Mouse (Mus musculus) kidney, postnatal 0 days (tissue): Measurements from ENCODE around the gene Hs3st4. TPM values are rescaled to one million over a fixed set of nuclear protein-coding genes. Genes with fewer than 3 reads are reported as not detected.

ENCODE experiments used
- ATAC-seq: fragments of 200-750 bp; cut with Nextera tagmentation; replicated peaks from 2 replicates; pipeline ENCODE4 v1.8.0; 2017; ENCODE audit warnings: low read depth, moderate number of reproducible peaks, moderate TSS enrichment, moderate library complexity; ENCODE audit not compliant: low FRiP score
- DNase-seq: peaks from one replicate; pipeline ENCODE4 v3.0.0-alpha.2; 2016; ENCODE audit warnings: low spot score
- H3K27ac ChIP-seq: fragments of 300-500 bp; sonication (generic); 2 replicates; pipeline ENCODE4 v1.5.1; 2014; ENCODE audit warnings: mild to moderate bottlenecking
- H3K27me3 ChIP-seq: fragments of 300-500 bp; sonication (generic); 2 replicates; pipeline ENCODE4 v1.6.1; 2014; ENCODE audit warnings: low read length, mixed read lengths; ENCODE audit not compliant: insufficient read depth
- H3K36me3 ChIP-seq: fragments of 300-500 bp; sonication (generic); 2 replicates; pipeline ENCODE4 v1.6.1; 2014; ENCODE audit warnings: low read length, mixed read lengths; ENCODE audit not compliant: insufficient read depth
- H3K4me1 ChIP-seq: fragments of 300-500 bp; sonication (generic); replicated peaks from 2 replicates; pipeline ENCODE4 v1.6.1; 2014; ENCODE audit warnings: antibody characterized with exemption, low read length, mixed read lengths; ENCODE audit not compliant: insufficient read depth
- H3K4me2 ChIP-seq: fragments of 300-500 bp; sonication (generic); 2 replicates; pipeline ENCODE4 v1.6.1; 2014; ENCODE audit warnings: mild to moderate bottlenecking, low read length, moderate library complexity, mixed read lengths
- H3K4me3 ChIP-seq: fragments of 300-500 bp; sonication (generic); replicated peaks from 2 replicates; pipeline ENCODE4 v1.5.1; 2014; ENCODE audit warnings: low read depth, low read length
- H3K9ac ChIP-seq: fragments of 300-500 bp; sonication (generic); 2 replicates; pipeline ENCODE4 v1.6.1; 2014; ENCODE audit warnings: low read depth, low read length
- H3K9me3 ChIP-seq: fragments of 300-500 bp; sonication (generic); replicated peaks from 2 replicates; pipeline ENCODE4 v1.6.1; 2016; ENCODE audit warnings: low read length, inconsistent platforms, mixed read lengths
- CTCF ChIP-seq: IDR thresholded peaks from 2 replicates; pipeline ENCODE4 v1.5.1; 2016; ENCODE audit warnings: antibody characterized with exemption, low read depth, mild to moderate bottlenecking, moderate library complexity
- WGBS: fragments of 180-500 bp; shearing (Covaris S2); extraction: QIAGEN DNeasy Blood & Tissue Kit; methylation state at CpG from one replicate; pipeline ENCODE4 v1.1.7; 2014; 5-methylcytosine and 5-hydroxymethylcytosine counted together
- polyA plus RNA-seq: library from polyadenylated mRNA; unstranded; fragments of >200 nt; fragmentation: Nextera tagmentation; extraction: Ambion mirVana; gene quantifications from 2 replicates; pipeline ENCODE4 v1.2.1, GENCODE M21; 2015

Gene Hs3st4
- polyA plus RNA-seq, 1 experiment from 2014 or later: 0.04 TPM

DNA sequence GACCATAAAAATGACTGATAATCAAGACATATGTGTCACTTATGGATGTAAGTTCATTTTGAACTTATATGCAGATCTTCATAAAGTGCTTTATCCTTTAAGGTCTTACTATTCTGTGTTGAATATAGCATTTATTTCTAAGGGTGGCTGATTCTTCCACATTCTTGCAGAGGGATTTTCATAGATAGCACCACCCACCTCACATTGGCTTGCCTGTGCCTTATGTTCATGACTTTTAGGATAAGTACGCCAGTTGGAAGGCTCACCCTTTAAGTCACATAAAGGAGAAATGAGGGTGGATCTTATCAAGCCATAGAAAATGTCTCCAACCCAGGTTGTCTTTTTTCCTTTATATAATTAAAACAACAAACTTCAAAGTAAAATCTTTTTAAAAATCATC lies 180.6 kb downstream of the Hs3st4 start:
- no peak for ATAC-seq
- 92% methylated on average over 1 of the region's 1 CpGs for WGBS
- TF ChIP-seq CTCF: no peak

DNA sequence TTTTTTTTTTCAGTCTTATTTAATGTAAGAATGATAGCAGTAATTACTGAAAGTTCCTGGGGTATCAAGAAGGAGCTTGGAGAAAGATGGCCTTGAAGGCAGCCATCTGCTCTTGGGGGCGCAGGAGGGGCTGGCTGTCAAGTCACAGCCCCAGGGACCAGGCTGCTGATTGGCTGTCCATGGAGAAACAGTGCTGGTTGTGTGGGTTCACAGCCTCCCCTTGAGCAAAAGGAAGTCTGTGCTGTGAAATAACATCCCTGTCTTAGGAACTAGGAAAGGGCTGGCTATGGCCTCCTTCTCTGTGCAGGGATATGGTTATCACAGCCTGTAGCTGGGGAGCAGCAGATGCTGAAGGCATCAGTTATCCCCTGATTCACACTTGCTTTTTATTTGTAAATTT lies 183.6 kb downstream of the Hs3st4 start:
- no peak overlapping the region for H3K4me2 ChIP-seq
- no peak for TF ChIP-seq CTCF

More for the DNA sequence above, 180.6 kb downstream of the Hs3st4 start:
- Histone ChIP-seq H3K9me3 (no peaks in the 10 kb centered on the region), H3K27me3 (no peaks in the 10 kb centered on the region), H3K4me3 (no peak overlapping the region), H3K4me2 (no peak overlapping the region), H3K9ac (no peak overlapping the region), H3K4me1 (no peaks in the 10 kb centered on the region), H3K36me3 (no peaks in the 10 kb centered on the region), H3K27ac (no peak overlapping the region)
- no peak for DNase-seq

DNA sequence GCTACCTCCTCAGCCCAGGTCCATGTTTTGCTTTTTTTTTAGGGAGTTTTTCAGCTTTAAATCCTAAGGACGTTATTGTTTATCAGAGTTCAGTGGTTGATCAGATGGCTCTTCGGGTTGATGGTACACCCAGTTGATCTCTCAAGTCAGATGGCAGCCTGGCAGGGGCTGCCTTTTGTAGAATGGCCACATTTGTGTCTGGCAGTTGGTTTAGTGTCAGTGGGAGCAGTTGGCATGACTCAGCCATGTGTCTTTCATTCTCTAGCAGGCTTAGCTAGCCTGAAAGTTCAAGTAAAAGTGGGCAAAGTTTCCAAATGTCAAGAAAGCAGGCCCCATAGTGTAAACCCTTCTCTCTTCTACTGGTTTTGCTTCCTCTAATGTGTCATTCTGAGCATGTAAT lies 186.1 kb downstream of the Hs3st4 start:
- Histone ChIP-seq H3K27me3 (no peaks in the 10 kb centered on the region), H3K4me1 (no peaks in the 10 kb centered on the region), H3K36me3 (no peaks in the 10 kb centered on the region), H3K9ac (no peak overlapping the region), H3K4me3 (no peak overlapping the region), H3K27ac (no peak overlapping the region), H3K4me2 (no peak overlapping the region), H3K9me3 (no peaks in the 10 kb centered on the region)
- WGBS: 86% methylated on average over 2 of the region's 2 CpGs
- no peak for DNase-seq
- no peak for ATAC-seq
- no peak for TF ChIP-seq CTCF

More for the DNA sequence above, 183.6 kb downstream of the Hs3st4 start:
- WGBS: 55% methylated on average over 1 of the region's 1 CpGs
- no peak overlapping the region for H3K4me3 ChIP-seq
- H3K27me3 ChIP-seq: no peaks in the 10 kb centered on the region
- H3K27ac ChIP-seq: no peak overlapping the region
- DNase-seq (no peak), ATAC-seq (no peak)
- H3K9ac ChIP-seq: no peak overlapping the region
- no peaks in the 10 kb centered on the region for H3K4me1 ChIP-seq
- no peaks in the 10 kb centered on the region for H3K36me3 ChIP-seq
- H3K9me3 ChIP-seq: no peaks in the 10 kb centered on the region

DNA sequence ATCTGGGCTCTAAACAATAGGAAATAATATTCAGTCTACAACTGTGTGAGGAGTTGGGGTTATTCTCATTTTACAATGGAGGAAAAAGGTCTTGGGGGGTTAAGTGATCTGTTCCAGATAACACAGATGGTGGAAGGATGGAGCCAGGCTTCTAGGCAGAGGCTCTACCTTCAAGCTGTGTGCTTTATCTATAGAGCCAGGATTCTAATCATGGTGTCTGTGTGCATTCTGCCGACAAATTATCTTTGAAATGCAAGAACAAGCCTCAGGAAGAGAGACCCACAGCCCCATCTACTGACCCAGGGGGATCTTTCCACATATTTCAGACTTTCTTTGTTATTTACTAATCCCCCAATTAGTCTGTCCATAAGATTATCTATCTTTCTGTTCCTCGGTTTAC lies 187.3 kb downstream of the Hs3st4 start:
- 77% methylated on average over 2 of the region's 2 CpGs for WGBS
- TF ChIP-seq CTCF: no peak
- Histone ChIP-seq H3K36me3 (no peaks in the 10 kb centered on the region), H3K4me1 (no peaks in the 10 kb centered on the region), H3K27me3 (no peaks in the 10 kb centered on the region), H3K4me2 (no peak overlapping the region), H3K4me3 (no peak overlapping the region), H3K27ac (no peak overlapping the region), H3K9ac (no peak overlapping the region), H3K9me3 (no peaks in the 10 kb centered on the region)
- DNase-seq: no peak
- no peak for ATAC-seq

DNA sequence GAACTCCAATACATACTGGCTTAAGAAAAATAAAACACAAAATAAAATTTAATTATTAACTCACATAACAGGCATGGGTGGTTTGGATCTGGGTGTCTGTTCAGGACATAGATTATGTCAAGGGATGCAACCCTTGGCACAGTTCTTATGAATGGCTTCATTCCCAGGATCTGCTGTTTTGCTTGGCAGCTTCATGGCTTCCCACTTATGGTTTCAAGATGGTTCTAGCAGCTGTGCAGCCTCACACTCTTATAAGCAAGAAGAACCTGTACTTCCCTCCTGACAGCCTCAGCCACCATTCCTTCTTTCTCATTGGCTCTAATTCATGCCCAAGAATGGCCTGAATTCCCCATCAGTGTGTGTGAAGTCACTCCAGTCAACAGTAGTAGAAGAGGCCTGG lies 189.3 kb downstream of the Hs3st4 start:
- no peak for ATAC-seq

DNA sequence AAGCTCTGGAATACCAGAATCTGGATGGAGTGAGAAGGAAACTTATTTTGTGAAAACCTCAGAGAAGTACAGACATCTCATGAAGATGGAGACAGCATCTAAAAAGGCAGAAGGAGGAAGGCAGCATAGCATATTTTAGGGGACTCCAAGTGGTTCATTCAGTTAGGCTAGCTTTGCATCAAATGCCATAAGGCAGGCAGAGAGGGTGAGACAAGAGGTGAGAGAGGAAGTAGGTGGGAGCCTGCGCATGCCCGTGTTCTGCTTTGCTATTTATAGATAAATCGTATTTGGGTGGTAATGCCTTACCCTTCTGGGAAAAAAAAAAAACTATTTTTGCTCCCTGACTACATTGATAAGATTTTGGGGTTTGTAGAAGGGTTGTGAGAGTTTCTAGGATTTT lies 198.3 kb downstream of the Hs3st4 start:
- H3K4me1 ChIP-seq: no peaks in the 10 kb centered on the region
- ATAC-seq (no peak), DNase-seq (no peak)
- TF ChIP-seq CTCF: no peak
- 81% methylated on average over 3 of the region's 3 CpGs for WGBS
- no peaks in the 10 kb centered on the region for H3K9me3 ChIP-seq
- no peak overlapping the region for H3K4me3 ChIP-seq
- no peaks in the 10 kb centered on the region for H3K27me3 ChIP-seq
- no peak overlapping the region for H3K9ac ChIP-seq
- no peak overlapping the region for H3K4me2 ChIP-seq
- H3K27ac ChIP-seq: no peak overlapping the region
- no peaks in the 10 kb centered on the region for H3K36me3 ChIP-seq

More for the DNA sequence above, 189.3 kb downstream of the Hs3st4 start:
- Histone ChIP-seq H3K27ac (no peak overlapping the region), H3K9me3 (no peaks in the 10 kb centered on the region), H3K4me3 (no peak overlapping the region), H3K4me2 (no peak overlapping the region), H3K36me3 (no peaks in the 10 kb centered on the region), H3K9ac (no peak overlapping the region), H3K4me1 (no peaks in the 10 kb centered on the region), H3K27me3 (no peaks in the 10 kb centered on the region)
- TF ChIP-seq CTCF: no peak
- DNase-seq: peak; percentile 36

DNA sequence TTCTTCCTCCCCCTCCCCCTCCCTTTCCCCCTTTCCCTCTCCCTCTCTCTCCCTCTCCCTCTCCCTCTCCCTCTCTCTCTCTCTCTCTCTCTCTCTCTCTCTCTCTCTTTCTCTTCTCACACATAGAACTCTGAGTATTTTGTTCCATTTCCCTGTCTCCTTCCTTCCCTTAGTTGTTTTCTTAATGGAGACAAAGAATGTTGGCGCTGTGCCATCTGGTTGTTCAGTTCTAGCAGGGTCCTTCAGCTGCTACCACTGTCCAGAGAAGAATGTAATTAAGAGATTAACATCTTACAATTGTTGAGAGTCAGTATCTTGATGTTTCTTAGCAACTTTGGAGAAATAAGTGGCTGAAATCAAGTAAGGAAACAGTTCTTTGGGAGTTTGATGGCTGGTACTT lies 202.0 kb downstream of the Hs3st4 start:
- no peak for TF ChIP-seq CTCF
- no peak for ATAC-seq
- peak; percentile 76 for DNase-seq

More for the DNA sequence above, 202.0 kb downstream of the Hs3st4 start:
- 66% methylated on average over 1 of the region's 1 CpGs for WGBS
- Histone ChIP-seq H3K4me2 (no peak overlapping the region), H3K9ac (no peak overlapping the region), H3K4me3 (no peak overlapping the region), H3K27ac (no peak overlapping the region), H3K9me3 (no peaks in the 10 kb centered on the region), H3K36me3 (no peaks in the 10 kb centered on the region), H3K4me1 (no peaks in the 10 kb centered on the region), H3K27me3 (no peaks in the 10 kb centered on the region)
